Mouse (Mus musculus): Measurements from ENCODE around the gene Osbpl8. TPM values are rescaled to one million over a fixed set of nuclear protein-coding genes. Genes with fewer than 3 reads are reported as not detected.

The Osbpl8 gene
- total and polyA plus RNA-seq, 2 experiments: 3.7 to 30.0 TPM

DNA sequence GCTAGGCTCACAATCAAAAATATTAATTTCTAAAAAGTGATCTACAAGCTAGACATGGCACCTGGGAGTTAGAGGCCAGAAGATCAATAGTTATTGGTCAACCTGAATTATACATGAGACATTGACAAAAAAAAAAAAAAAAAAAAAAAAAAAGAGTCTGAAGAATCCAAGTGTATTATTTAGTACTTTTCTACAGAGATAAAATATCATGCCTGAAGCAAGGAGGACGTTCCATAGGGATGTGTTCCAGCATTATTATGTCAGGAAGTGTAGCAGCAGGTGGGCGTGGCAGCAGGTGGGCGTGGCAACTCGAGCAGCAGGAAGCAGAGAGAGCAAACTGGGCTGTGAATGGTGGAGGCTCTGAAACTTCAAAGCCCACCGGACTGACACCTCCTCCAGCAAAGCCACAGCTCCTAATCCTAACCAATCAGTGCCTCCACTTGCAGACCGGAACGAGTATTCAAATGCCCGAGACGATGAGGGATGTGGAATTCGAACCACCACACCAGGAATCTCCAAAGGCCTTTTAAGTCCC is 41.6 kb upstream of the Osbpl8 start:
- no peak for DNase-seq (ENCODE audit: extremely low read depth, low read depth, low spot score)
- 76% methylated on average over 10 of the region's 10 CpGs for WGBS
- TF ChIP-seq CTCF (IDR thresholded peaks at IDR 0.05; ENCODE audit: low read depth, low read length) (no peak), POLR2A (IDR thresholded peaks at IDR 0.05; ENCODE audit: extremely low read depth, insufficient read depth, low read length) (no peak)
- Histone ChIP-seq H3K9ac (ENCODE audit: low read depth, low read length) (no peak overlapping the region), H3K79me2 (ENCODE audit: control insufficient read depth, insufficient read depth, low read length) (no peaks in the 10 kb centered on the region), H3K36me3 (ENCODE audit: control insufficient read depth, insufficient read depth, low read length) (no peaks in the 10 kb centered on the region), H3K4me1 (ENCODE audit: control insufficient read depth, insufficient read depth, low read length) (no peaks in the 10 kb centered on the region), H3K27ac (replicated peaks; ENCODE audit: insufficient read depth, low read depth, low read length) (no peak overlapping the region), H3K4me3 (ENCODE audit: insufficient read depth, low read depth, low read length) (no peak overlapping the region), H3K27me3 (ENCODE audit: control insufficient read depth, insufficient read depth, low read length) (no peaks in the 10 kb centered on the region)

DNA sequence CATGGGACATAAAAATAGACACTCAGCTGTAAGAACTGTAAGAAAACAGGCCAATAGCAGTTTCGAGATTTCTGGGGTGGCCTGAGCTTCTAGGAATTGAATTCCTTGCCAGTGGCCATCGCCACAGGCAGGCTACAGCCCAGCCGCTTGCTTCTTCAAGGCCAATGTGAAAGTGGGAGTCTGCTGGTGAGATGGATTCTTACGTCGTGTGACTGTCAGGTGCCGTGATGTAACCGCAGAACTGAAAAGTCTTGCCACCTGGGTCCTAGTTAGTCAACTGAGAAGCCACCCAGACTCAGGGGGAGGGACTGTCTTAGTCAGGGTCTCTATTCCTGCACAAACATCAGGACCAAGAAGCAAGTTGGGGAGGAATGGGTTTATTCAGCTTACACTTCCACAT is 40.4 kb upstream of the Osbpl8 start:
- H3K36me3 ChIP-seq (ENCODE audit: control insufficient read depth, insufficient read depth, low read length): no peaks in the 10 kb centered on the region
- H3K4me1 ChIP-seq (ENCODE audit: control insufficient read depth, insufficient read depth, low read length): no peaks in the 10 kb centered on the region
- no peak overlapping the region for H3K4me3 ChIP-seq (ENCODE audit: insufficient read depth, low read depth, low read length)
- DNase-seq (ENCODE audit: extremely low read depth, low read depth, low spot score): no peak
- no peak for TF ChIP-seq CTCF (IDR thresholded peaks at IDR 0.05; ENCODE audit: low read depth, low read length)
- 91% methylated on average over 7 of the region's 7 CpGs for WGBS
- no peak overlapping the region for H3K27ac ChIP-seq (replicated peaks; ENCODE audit: insufficient read depth, low read depth, low read length)
- H3K9ac ChIP-seq (ENCODE audit: low read depth, low read length): no peak overlapping the region
- no peaks in the 10 kb centered on the region for H3K79me2 ChIP-seq (ENCODE audit: control insufficient read depth, insufficient read depth, low read length)
- H3K27me3 ChIP-seq (ENCODE audit: control insufficient read depth, insufficient read depth, low read length): no peaks in the 10 kb centered on the region

DNA sequence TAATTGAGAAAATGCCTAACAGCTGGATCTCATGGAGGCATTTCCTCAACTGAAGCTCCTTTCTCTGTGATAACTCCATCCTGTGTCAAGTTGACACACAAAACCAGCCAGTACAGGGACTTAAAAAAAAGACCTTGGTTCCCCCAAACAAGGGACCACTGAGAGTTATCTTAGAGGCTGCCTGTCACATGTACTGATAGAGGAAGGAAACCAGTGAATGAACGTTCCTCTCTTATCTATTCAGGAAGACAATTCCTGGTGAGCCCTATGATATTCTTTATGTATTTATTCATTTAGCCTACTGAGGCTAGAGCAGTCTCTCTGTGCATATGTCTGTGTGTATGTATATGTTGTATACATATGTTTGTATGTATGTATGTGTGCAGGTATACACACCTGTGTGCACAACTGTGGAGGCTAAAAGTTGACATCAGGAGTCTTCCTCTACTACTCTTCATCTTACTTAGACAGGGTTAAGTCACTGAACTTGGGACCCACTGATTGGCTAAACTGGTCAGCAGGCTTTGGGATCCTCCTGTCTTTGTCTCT is 39.7 kb upstream of the Osbpl8 start:
- Histone ChIP-seq H3K4me1 (ENCODE audit: control insufficient read depth, insufficient read depth, low read length) (no peaks in the 10 kb centered on the region), H3K36me3 (ENCODE audit: control insufficient read depth, insufficient read depth, low read length) (no peaks in the 10 kb centered on the region), H3K79me2 (ENCODE audit: control insufficient read depth, insufficient read depth, low read length) (no peaks in the 10 kb centered on the region), H3K27me3 (ENCODE audit: control insufficient read depth, insufficient read depth, low read length) (no peaks in the 10 kb centered on the region), H3K27ac (replicated peaks; ENCODE audit: insufficient read depth, low read depth, low read length) (no peak overlapping the region), H3K4me3 (ENCODE audit: insufficient read depth, low read depth, low read length) (no peak overlapping the region), H3K9ac (ENCODE audit: low read depth, low read length) (no peak overlapping the region)
- WGBS: 53% methylated on average over 1 of the region's 1 CpGs
- TF ChIP-seq CTCF (IDR thresholded peaks at IDR 0.05; ENCODE audit: low read depth, low read length) (no peak), POLR2A (IDR thresholded peaks at IDR 0.05; ENCODE audit: extremely low read depth, insufficient read depth, low read length) (no peak)
- no peak for DNase-seq (ENCODE audit: extremely low read depth, low read depth, low spot score)

DNA sequence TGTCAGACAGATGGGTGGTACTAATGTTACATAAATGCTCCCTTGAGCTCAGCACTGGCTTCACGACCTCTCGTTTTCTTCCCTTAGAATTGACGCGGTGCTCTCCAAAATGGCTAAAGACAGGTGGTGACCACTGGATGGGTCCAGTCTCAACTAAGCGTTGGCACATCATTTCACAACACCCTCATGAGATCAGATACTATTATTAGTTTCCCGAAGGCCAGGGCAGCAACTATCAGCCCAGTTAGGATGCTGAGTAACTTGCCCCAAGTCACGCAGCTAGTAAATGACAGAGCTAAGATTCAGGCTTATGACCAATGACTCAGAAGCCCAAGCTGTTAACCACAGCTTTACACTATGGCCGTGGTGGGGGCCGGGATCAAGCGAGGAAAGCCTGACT is 37.2 kb upstream of the Osbpl8 start:
- Histone ChIP-seq H3K9ac (ENCODE audit: low read depth, low read length) (no peak overlapping the region), H3K79me2 (ENCODE audit: control insufficient read depth, insufficient read depth, low read length) (no peaks in the 10 kb centered on the region), H3K27me3 (ENCODE audit: control insufficient read depth, insufficient read depth, low read length) (no peaks in the 10 kb centered on the region), H3K4me1 (ENCODE audit: control insufficient read depth, insufficient read depth, low read length) (peaks cover 7% of the 10 kb centered on the region), H3K4me3 (ENCODE audit: insufficient read depth, low read depth, low read length) (no peak overlapping the region), H3K27ac (replicated peaks; ENCODE audit: insufficient read depth, low read depth, low read length) (no peak overlapping the region), H3K36me3 (ENCODE audit: control insufficient read depth, insufficient read depth, low read length) (no peaks in the 10 kb centered on the region)
- 86% methylated on average over 10 of the region's 10 CpGs for WGBS
- DNase-seq (ENCODE audit: extremely low read depth, low read depth, low spot score): no peak
- no peak for TF ChIP-seq CTCF (IDR thresholded peaks at IDR 0.05; ENCODE audit: low read depth, low read length)
- TF ChIP-seq POLR2A (IDR thresholded peaks at IDR 0.05; ENCODE audit: extremely low read depth, insufficient read depth, low read length): no peak

DNA sequence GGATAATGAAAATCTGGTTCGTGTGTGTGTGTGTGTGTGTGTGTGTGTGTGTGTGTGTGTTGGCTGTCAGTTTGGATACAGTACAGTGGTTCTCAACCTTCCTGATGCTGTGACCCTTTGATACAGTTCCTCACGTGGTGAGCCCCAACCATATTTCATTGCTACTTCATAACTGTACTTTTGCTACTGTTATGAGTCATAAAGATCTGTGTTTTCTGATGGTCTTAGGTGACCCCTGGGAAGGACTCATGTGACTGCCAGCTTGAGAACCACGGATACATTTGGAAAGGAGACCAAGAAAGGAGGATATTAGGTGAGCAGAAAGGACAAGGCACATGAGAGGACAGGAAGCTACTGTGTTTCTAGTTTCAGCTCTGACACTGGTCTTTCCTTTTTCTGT is 36.1 kb upstream of the Osbpl8 start:
- no peaks in the 10 kb centered on the region for H3K36me3 ChIP-seq (ENCODE audit: control insufficient read depth, insufficient read depth, low read length)
- DNase-seq (ENCODE audit: extremely low read depth, low read depth, low spot score): no peak
- H3K4me1 ChIP-seq (ENCODE audit: control insufficient read depth, insufficient read depth, low read length): peaks cover 12% of the 10 kb centered on the region
- no peaks in the 10 kb centered on the region for H3K27me3 ChIP-seq (ENCODE audit: control insufficient read depth, insufficient read depth, low read length)
- H3K9ac ChIP-seq (ENCODE audit: low read depth, low read length): no peak overlapping the region
- WGBS: 58% methylated on average over 3 of the region's 3 CpGs
- H3K79me2 ChIP-seq (ENCODE audit: control insufficient read depth, insufficient read depth, low read length): no peaks in the 10 kb centered on the region
- H3K27ac ChIP-seq (replicated peaks; ENCODE audit: insufficient read depth, low read depth, low read length): no peak overlapping the region
- no peak overlapping the region for H3K4me3 ChIP-seq (ENCODE audit: insufficient read depth, low read depth, low read length)
- TF ChIP-seq CTCF (IDR thresholded peaks at IDR 0.05; ENCODE audit: low read depth, low read length) (no peak), POLR2A (IDR thresholded peaks at IDR 0.05; ENCODE audit: extremely low read depth, insufficient read depth, low read length) (no peak)

DNA sequence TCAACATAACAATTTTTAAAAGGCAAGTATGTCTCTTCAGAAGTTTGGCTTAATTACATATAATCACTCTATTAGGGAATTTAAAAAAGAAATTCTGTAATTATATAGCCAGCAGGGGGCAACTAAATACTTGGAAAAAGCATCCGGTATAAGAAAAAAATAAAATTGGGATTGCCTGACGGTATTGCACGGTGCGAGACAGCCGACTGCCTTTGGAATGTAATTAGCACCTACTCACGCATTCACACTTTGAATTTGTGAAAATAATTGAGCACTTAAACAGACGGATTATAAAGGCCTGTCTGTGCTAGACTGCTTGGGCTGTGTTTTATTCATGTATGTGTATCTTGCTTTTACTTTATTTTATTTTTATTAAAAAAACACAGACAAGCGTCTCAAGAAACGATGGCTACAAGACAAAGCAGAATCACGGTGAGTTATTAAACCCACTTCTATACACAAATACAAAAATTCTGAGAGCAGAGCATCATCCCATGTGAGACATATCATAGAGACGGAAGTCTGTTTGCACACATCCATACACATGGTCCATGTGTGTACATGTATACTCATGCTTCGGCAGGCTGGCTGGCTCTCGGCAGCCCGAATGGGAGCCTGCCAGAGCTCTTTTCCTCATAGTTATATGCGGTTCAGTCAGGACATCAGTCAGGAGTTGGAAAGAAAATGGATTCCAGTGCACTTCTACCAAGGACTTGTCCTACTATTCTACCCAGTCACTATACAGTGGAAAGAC is 34.5 kb upstream of the Osbpl8 start:
- Histone ChIP-seq H3K27me3 (ENCODE audit: control insufficient read depth, insufficient read depth, low read length) (no peaks in the 10 kb centered on the region), H3K9ac (ENCODE audit: low read depth, low read length) (no peak overlapping the region), H3K79me2 (ENCODE audit: control insufficient read depth, insufficient read depth, low read length) (no peaks in the 10 kb centered on the region), H3K4me1 (ENCODE audit: control insufficient read depth, insufficient read depth, low read length) (peaks cover 19% of the 10 kb centered on the region), H3K4me3 (ENCODE audit: insufficient read depth, low read depth, low read length) (no peak overlapping the region), H3K27ac (replicated peaks; ENCODE audit: insufficient read depth, low read depth, low read length) (no peak overlapping the region), H3K36me3 (ENCODE audit: control insufficient read depth, insufficient read depth, low read length) (no peaks in the 10 kb centered on the region)
- WGBS: 78% methylated on average over 15 of the region's 15 CpGs
- TF ChIP-seq POLR2A (IDR thresholded peaks at IDR 0.05; ENCODE audit: extremely low read depth, insufficient read depth, low read length) (no peak), CTCF (IDR thresholded peaks at IDR 0.05; ENCODE audit: low read depth, low read length) (no peak)
- peak; percentile 40 for DNase-seq (ENCODE audit: extremely low read depth, low read depth, low spot score)

All from liver, adult 2 months (tissue).